Mouse (Mus musculus) urinary bladder, postnatal 4 days (tissue): ENCODE measurements around the gene St14.
"Not testable (repeated sequence)": the region's sequence is repeated elsewhere in the genome, so short reads cannot be mapped to it uniquely, and the experiment has no call there.

ENCODE experiments used
- DNase-seq, 2 experiments: peaks; one replicate each; pipeline ENCODE4 v3.0.0; 2021 to 2022; ENCODE audit warnings: low spot score in 2 of 2

The St14 gene

DNA sequence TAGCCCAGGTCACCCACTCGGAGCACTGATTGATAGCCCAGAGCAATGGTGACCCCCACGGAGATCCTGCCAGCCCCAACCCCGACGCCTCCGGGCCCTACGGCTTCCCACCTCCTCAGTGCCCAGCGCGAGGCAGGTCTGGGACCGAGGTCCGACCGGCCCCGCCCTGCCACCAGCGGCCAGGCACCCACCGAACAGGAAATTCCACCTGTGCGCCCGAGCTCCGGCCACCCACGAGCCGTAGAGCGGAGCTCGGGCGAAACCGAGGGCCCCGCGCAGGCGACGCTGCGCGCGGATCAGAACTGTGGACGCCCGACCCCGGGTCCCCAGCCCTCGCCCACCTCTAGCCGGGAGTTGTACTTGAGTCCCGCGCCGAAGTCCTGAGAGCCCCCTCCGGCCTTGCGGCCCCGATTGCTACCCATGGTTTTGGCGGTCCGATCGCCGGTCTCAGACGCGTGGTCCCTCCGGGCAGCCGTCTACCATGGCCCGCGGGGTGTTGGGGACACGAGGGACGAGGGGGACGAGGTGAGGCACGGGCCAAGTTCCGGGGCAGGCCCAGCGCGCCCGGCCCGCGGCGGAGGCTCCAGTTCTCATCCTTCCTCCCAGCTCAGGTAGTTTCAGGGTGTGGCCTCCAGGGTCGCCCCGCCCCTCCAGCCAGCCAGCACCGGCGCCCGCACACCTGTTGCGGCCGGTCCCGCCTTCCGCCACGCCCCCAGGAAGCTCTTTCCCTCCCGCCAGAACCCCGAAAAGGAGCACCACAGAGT is at the start of gene St14:
Gene St14, minus strand, starts transcription at position 649 of the 764 bp plus-strand sequence.
- peak; percentile 53 to 66 for DNase-seq

DNA sequence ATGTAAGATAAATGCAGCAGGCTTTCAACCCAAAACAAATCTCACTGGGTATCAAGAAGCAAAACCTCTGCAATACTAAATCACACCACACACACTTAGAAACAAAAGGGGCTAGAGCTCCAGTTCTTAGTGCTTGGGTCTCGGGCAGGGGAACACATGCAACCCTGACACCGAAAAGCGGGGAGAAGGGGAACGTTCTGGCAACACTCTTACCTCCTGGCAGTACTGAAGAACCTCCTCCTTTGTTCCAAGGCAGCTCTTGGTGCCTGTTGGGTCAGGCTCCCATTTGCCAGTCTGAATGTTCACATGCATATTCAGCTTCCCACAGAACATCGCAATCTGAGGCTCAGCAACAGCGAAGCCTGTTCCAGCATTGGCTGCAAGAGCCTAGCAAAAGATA is 46.0 kb upstream of the St14 start:
- DNase-seq = no peak

DNA sequence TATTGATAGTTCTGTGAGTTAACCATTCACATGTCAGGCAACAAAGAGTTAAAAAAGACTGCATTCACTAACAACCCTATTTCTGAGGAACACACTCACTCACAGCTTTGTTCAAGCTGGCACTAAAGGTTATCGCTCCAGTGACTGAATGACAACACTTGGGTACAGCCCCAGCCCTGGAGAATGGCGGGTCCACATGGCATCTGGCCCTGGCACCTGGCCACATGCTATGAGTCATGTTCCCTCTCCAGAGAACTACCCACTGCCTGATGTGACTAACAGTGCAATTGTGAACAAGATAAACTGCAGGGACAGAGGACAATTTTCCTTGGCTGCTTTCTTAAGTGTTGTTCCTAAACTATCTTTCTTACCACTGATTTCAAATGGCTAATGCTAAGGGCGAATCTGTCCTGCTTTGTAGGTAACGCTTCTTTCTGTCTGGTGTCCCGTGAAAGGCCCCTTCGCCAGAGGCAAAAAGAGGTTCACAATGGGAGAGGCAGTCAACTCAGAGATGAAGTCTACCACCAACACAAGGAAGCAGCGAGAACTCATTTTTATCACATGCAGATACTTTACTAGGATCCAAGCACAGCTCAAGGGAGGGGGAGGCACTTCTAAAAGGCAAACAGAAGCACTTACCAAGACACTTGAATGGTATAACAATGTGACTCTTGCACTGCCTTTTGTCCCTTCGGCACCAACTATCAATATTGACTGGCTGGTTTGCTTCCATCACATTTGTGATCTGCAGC is 44.9 kb upstream of the St14 start:
- DNase-seq = peak; percentile 79 to 81

DNA sequence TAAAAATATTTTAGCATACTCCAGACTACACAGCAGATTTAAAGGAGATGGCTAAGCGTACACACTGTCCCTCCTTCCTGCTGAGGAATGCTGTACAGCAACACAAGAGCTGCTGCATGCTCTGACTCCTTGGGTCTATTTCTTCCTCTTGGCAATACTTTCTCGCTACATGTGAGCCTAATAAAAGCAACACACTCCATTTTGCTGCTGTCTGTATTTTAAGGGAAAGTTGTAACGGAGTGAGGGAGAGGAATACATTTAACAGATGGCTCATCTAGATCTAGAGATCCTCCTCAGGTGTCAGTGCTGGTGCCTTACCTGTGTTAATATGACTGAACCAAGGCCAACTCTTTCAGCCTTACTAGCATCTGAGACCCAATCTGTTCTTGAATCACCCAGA is 44.3 kb upstream of the St14 start:
- no peak for DNase-seq

DNA sequence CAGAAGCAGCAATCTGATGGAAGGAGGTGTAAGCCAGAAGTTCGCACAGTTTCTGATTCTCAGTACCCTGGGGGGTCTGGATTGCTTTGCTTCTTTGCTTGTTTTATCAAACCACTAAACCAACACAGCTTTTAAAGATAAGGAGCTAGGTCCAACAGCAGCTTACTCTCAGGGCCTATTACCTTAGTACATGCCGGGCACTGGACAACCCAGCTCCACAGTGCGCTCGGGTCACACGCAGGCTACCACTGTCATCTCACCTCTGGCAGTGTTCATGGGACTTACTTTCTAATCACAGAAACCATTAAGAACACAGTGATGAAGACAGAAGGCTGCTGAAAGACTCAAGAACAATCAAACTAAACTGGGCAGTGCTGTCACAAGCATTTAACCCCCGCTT is 43.7 kb upstream of the St14 start:
- no peak for DNase-seq

DNA sequence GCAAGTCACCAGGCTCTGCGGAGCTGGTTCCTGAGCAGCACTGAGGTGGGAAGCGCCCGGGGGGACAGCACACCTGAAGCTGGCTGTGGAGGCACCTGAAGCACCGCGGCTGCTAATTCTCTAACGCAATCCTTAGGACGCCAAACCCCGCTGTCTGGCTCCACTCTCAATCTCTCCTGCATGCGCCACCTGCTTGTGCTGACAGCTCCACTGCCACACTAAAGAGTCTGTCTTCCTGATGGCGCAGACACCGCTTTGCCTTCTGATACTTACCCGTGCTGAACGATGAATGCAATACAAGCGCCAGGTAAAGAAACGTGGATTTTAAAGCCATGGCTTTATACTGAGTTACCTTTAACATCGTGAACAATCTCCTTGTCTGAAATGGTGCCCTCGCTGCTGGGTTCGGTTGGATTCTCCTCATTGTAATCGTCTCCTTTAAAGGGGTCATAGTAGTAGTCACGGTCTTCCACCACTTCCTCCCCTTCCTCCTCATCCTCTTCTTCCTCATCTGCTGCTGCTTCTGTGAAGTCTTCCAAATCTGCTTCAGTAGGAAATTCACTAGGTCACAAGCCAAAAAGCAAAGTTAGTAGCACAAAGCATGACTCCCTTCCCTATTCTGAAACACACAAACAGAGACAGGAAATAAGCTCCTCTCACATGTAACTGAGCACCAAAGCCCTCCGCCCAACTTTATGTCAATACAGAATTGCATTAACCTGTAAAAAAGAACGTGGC is 36.9 kb upstream of the St14 start:
- no peak for DNase-seq

DNA sequence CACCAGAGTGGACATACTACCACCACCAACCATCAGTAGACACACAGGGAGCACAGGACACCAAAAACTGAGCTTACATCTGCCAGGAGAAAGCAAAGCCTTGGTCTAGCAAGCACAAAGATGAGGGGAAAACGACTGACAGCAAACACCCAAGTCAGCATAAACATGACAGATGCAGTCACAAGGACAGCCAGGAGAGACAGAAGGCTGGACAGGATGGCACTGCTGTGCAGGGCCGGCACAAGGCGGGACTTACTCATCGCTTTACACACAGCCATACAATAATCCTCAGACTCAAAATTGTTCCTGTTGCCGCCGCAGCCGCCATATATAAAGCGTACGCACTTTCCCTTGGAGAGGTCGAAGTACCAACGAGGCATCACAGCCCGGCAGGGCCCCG is 35.7 kb upstream of the St14 start:
- no peak for DNase-seq

DNA sequence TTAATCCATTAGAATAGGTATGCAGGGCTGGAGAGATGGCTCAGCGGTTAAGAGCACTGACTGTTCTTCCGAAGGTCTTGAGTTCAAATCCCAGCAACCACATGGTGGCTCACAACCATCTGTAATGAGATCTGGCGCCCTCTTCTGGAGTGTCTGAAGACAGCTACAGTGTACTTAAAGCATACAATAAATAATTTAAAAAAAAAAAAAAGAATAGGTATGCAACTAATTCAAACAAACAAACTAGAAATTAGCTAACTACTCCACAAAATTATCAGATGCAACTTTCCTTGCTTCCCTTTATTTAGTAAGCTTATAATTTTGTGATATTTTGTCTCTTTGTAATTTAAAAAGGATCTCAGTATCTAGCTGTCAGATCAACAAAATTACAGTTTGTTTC is 33.9 kb upstream of the St14 start:
- not testable (repeated sequence) for DNase-seq

DNA sequence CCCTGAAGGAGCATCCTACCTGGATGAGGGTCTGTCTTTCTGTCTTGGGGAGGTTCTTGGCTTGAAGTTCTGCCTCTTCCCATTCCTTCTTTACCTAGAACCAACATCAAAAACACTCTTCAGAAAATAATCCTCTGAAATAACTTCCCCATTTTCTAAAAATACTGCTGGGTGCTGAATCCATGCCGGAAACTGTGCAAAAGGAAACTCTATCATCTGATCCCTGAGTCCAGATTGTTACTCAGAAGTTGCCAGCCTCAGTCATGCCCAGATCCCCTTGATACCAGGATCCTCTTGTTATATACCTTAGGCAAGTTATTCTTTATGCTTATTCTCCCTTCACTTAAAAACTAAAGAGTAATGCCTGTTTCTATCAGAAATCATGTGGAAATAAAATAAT is 31.7 kb upstream of the St14 start:
- no peak for DNase-seq

DNA sequence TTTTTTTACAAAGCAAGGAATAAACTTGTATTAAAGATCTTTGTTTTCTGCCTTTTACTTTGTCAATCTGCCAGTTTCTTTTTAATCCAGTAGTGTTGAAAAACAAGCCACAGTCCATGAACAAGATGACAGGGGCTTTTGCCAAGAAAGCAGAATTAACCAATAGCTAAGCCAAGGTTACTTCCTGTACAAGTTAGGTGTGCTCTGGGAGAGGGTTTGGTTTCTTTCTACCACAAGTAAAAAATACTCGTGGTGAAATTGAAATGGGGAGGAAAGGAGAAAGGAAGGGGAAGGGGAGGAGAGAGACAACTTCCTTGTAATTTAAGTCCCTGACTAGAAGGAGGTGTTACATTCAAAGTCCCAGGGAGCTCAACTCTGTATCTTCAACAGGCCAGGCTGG is 31.3 kb upstream of the St14 start:
- no peak for DNase-seq

DNA sequence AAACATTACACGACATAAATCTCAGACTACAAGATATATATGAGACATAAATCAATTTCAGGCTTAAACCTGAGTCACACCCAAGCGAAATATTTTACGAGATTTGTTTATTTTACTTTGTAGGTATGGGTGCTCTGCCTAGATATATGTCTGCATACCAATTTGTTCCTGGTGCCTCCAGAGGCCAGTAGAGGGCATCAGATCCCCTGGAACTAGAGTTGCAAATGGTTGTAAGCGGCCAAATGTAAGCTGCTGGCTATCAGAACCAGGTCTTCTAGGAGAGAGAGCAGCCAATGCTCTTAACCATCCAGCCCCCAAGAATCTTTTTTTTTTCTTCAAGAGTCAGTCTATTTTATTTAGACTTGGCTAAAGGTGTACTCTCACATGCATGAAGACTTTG is 28.3 kb upstream of the St14 start:
- DNase-seq = no peak

DNA sequence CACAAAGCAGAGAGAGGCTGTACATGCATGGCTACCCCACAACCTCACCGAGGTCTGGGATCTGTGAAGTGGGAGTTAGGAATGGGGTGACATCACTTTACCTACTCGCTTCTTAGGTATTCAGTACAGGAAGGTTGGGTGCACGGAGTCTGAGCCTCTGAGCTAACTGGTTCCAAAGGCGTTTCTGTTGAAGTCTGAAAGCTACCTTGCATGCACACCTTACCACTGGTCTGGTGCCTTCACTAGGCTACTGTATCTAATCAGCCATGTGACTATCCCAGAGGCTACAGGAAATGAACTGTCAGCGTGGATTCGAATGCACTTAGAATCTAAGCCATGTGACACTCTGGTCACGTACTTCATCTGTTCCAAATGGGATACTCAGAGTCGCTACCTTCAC is 24.9 kb upstream of the St14 start:
- no peak for DNase-seq

DNA sequence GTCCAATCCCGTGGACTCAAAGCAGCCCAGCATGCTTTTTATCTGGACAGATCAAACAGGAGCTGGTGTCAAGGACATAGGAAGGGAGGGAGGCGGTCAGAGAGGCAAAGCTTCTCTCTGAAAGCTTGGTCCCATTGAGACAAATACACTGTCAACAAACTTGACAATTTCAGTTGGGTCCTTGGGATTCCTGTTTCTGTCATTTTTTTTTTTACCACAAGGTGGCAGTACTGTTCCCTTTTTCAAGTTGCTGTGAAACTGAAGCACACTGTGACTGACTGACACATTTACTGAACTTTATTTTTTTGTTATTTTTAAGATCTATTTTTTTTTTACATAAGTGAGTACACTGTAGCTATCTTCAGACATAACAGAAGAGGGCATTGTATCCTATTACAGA is 19.4 kb upstream of the St14 start:
- DNase-seq = no peak

DNA sequence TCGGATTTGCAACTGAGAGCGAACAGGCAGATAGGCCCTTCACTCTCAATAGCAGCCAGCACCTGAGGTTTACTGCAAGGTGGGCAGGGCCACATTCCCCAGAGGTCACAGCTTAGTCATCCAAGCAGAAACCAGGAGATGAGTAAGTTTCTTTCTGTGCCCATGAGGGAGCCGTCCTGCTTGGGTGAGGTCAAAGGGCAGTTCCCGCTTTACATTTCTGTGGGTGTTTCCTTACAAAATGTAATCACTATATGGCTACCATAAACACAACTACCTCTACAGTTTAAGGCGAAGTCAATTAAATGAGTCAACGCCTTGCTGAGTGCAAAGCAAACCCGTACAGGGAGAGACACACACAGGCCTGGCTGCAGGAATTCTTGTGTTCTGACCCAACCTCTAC is 16.5 kb upstream of the St14 start:
- DNase-seq = no peak

DNA sequence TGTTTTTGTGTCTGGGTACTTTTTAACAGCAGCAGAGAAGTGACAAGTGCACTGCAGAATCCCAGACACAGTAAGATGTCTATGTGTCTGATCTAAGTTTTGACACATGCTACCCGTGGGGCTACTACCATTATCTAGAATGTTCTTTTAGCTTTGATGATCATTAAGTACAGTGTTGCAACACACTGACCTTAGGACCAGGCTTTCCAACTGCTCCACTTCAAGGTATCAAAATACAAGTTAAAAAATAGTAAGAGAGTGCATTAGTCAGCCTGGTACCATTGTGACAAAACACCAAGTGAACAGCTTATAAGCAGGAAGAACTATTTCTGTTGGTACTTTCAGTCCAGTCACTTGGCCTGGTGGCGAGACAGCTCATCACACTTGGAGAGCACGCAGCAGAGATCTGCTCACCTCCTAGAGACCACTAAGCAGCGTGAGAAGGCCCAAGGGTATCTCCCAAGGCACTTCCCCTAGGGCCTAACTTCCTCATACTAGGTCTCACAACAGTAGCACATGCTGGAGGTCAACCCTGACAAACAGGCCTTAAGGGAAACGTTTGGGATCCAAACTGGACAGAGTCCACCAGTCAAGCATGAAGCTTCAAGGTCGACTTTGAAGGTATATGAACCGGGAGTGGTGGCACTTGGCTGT is 13.7 kb upstream of the St14 start:
- no peak for DNase-seq

DNA sequence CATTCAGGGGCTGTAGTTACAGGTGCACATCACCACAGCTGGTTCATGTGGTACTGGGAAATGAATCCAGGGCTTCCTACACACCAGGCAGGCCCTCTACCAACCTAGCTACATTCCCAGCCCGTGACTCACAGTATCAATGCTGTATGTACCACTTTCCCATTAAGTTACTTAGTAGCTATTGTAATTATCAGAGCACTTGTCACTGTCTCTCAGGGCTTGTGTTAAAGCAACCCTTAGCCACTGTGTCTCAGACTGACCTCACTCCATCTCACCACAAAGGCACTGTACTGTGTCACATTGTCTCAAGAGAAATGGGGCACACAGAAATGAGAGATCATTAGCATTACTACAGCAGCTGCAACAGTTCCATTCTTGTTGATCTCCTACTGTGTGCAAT is 11.3 kb upstream of the St14 start:
- no peak for DNase-seq

DNA sequence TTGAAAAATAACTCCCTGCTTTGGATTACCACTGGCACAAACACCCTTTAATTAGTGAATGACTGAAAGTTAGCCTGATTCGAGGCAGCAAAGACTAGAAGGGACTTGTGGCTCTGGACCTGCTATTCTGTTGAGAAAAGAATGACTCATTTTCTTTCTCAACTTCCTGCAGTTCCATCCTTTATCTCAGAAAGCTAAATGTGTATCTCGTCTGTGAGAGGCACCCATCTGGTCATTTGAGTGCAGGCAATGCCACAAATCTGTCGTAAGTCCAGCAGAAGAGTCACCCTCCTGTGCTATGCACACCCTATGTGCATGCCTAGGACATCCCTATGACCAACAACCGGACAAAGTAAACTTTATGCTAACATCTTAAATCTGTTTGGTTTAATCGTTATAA is 1.5 kb upstream of the St14 start:
- no peak for DNase-seq

DNA sequence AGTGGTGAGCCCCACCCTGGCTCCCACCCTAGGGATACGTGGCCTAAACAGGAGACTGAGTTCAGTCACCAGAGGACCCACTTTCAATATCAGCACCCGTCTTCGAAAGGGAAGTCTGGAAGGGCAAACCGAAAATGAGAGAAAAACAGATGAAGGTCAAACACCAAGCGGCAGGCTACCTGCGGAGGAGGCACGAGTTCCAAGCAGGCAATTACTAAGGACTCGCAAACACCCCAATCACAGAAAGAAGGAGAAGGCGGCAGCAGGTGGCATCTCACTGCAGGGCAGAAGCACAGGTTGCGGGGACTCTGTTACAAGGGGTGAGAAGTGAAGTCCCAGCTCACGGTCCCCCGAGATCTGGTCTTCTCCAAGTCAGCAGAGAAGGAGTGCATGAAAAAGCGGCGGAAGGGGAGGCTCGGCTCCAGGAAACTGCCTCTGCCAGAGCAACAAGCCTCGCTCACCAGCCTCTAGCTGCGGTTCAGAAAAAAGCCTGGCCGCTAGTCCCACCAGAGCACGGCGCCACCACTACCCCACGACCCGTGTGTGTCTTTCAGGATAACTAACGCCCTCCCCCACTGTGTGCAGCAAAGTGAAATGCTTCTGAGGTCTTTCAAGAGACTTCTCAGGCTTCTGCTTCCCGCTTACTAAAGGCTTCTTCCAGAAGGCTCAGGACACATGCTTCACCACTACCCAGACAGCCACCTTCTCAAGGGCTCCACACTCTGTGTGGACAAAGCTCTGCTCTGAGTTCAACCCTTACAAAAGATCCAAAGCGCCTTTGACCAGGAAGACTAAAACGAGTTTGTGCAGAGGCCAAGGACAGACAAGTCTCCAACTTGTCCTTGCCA is 1.1 kb downstream of the St14 start:
- no peak for DNase-seq

DNA sequence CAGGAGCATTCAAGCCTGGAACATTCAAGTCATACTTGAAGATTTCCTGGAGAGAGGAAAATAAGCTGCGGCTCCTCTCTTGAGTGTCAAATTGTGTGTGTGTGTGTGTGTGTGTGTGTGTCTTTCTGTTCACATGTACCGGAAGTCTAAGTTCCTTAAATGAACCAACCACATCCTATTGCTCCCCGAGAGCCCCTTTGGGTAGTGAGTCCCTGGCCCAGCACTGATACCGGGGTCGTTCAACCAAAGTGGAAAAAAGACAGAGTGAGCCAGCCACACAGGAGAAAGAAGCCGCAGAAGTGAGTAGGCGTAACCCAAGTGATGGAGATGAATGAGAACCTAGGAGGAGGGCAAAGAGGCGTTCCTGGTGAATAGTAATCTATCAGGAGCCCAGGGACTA is 1.7 kb downstream of the St14 start:
- no peak for DNase-seq

DNA sequence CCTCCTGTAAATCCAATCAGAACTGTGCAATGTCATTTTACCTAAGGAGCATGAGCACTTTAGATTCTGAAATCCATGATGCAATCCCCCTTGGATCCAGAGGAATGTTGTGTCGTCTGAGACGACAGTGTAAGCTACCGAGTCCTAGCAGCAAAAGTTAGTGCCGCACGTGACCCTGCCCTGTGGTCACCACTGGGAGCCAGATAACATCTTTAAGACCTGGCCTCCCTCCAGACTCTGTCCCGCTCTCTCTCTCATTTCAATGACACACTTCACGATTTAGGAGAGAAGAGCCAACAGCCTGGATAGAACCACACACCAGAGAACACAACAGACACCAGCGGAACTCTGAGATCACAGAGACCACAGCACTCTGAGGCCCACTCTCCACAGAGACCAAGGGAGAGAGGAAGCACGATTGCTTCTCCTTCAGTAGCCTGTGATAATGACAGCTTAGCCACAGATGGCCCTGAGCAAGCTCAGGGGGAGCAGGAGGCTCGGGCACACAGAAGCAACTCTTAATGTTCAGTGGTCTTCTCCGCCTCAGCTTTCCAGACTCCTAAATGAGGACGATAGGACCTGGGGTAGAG is 3.7 kb downstream of the St14 start:
- no peak for DNase-seq

DNA sequence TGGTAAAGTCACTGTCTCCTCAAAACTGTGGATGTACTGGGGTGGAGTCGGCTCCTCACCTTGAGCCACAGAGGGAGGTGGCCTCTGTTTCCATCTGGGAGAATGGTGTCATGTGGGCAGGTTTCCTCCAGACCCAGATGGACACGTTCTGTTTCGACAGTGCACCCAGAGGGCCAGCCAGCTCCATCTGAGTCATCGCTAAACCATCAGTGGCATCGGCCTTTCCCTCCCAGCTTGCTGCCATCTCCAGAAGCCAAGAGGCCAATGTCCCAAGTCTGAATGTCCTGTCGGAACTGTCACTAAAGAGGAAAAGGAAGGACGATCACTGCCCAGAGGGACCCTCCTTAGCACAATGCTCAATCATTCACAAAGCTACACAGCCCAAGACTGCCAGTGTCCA is 5.6 kb downstream of the St14 start:
- no peak for DNase-seq
